Mouse (Mus musculus) midbrain, embryonic 16.5 days (tissue): ENCODE data around the gene Ccn1. TPM values are rescaled to one million over a fixed set of nuclear protein-coding genes. Genes with fewer than 3 reads are reported as not detected.
A peak's percentile ranks its signal among the peaks of the same experiment; 100 is the strongest.

Experiments
- ATAC-seq: fragments of 200-750 bp; cut with Nextera tagmentation; 2 replicates; pipeline ENCODE4 v1.8.0; 2017; ENCODE audit warnings: moderate TSS enrichment
- H3K27ac ChIP-seq: fragments of 300-500 bp; sonication (generic); 2 replicates; pipeline ENCODE4 v1.5.1; 2014; ENCODE audit warnings: mild to moderate bottlenecking, low read length, mixed read lengths
- H3K27me3 ChIP-seq: fragments of 300-500 bp; sonication (generic); 2 replicates; pipeline ENCODE4 v1.6.1; 2014; ENCODE audit warnings: low read depth, low read length, mixed read lengths; ENCODE audit not compliant: control insufficient read depth, insufficient read depth
- H3K36me3 ChIP-seq: fragments of 300-500 bp; sonication (generic); 2 replicates; pipeline ENCODE4 v1.6.1; 2014; ENCODE audit warnings: mild to moderate bottlenecking, low read length, moderate library complexity, mixed read lengths; ENCODE audit not compliant: control insufficient read depth, insufficient read depth
- H3K4me1 ChIP-seq: fragments of 300-500 bp; sonication (generic); 2 replicates; pipeline ENCODE4 v1.6.1; 2014; ENCODE audit warnings: mild to moderate bottlenecking, low read length, mixed read lengths; ENCODE audit not compliant: control insufficient read depth, insufficient read depth
- H3K4me2 ChIP-seq: fragments of 300-500 bp; sonication (generic); 2 replicates; pipeline ENCODE4 v1.6.1; 2014; ENCODE audit warnings: mild to moderate bottlenecking, low read length, mixed read lengths
- H3K4me3 ChIP-seq: fragments of 300-500 bp; sonication (generic); 2 replicates; pipeline ENCODE4 v1.5.1; 2014; ENCODE audit warnings: low read depth, mild to moderate bottlenecking, low read length, moderate library complexity, mixed read lengths
- H3K9ac ChIP-seq: fragments of 300-500 bp; sonication (generic); 2 replicates; pipeline ENCODE4 v1.6.1; 2014; ENCODE audit warnings: low read depth, low read length, mixed read lengths
- H3K9me3 ChIP-seq: fragments of 300-500 bp; sonication (generic); replicated peaks from 2 replicates; pipeline ENCODE4 v1.6.1; 2014; ENCODE audit warnings: mild to moderate bottlenecking, low read length, mixed read lengths; ENCODE audit not compliant: control insufficient read depth, poor library complexity, severe bottlenecking
- WGBS: fragments of 180-500 bp; shearing (Covaris S2); extraction: QIAGEN DNeasy Blood & Tissue Kit; methylation state at CpG from one replicate; pipeline ENCODE4 v1.1.7; 2014; 5-methylcytosine and 5-hydroxymethylcytosine counted together
- polyA plus RNA-seq: library from polyadenylated mRNA; unstranded; fragments of >200 nt; fragmentation: Nextera tagmentation; extraction: Ambion mirVana; gene quantifications from 2 replicates; pipeline ENCODE4 v1.2.1, GENCODE M21; 2015

The Ccn1 gene
- polyA plus RNA-seq, 1 experiment from 2014 or later, result 7.9 TPM

GRCm38 (mm10) chr3:145652322-145653131 lies 2.7 kb upstream of the Ccn1 start:
- Histone ChIP-seq H3K4me3 (peak overlapping the region; percentile 44), H3K27me3 (peaks cover 25% of the 10 kb centered on the region), H3K9ac (peak overlapping the region; percentile 58), H3K27ac (no peak overlapping the region; the same call in 1 of the 2 replicates), H3K9me3 (no peaks in the 10 kb centered on the region), H3K4me2 (peak overlapping the region; percentile 87), H3K36me3 (no peaks in the 10 kb centered on the region), H3K4me1 (peaks cover 44% of the 10 kb centered on the region)
- 0 out of 2 replicates have a peak, but pooled peaks have one; percentile 1 for ATAC-seq
- 7% methylated on average over 20 of the region's 20 CpGs for WGBS

- no peak overlapping the region for H3K9ac ChIP-seq
- no peak overlapping the region for H3K27ac ChIP-seq
- peaks cover 44% of the 10 kb centered on the region for H3K4me1 ChIP-seq
- peaks cover 26% of the 10 kb centered on the region for H3K27me3 ChIP-seq
- no peak for ATAC-seq
- H3K4me3 ChIP-seq, result no peak overlapping the region
- H3K36me3 ChIP-seq, result no peaks in the 10 kb centered on the region
- no peaks in the 10 kb centered on the region for H3K9me3 ChIP-seq
- peak overlapping the region; percentile 26; the same call in 1 of the 2 replicates for H3K4me2 ChIP-seq
- 4% methylated on average over 10 of the region's 10 CpGs for whole genome bisulfite sequencing
Measured at GRCm38 (mm10) chr3:145651978-145652321, 2.2 kb upstream of the Ccn1 start.

- Histone ChIP-seq H3K4me1 (peaks cover 44% of the 10 kb centered on the region), H3K36me3 (no peaks in the 10 kb centered on the region), H3K9me3 (no peaks in the 10 kb centered on the region), H3K27ac (no peak overlapping the region), H3K27me3 (peaks cover 26% of the 10 kb centered on the region), H3K4me2 (peak overlapping the region; percentile 71), H3K9ac (no peak overlapping the region), H3K4me3 (peak overlapping the region; percentile 47; the same call in 1 of the 2 replicates)
- ATAC-seq, result no peak
- WGBS, result 9% methylated on average over 18 of the region's 19 CpGs
Measured at GRCm38 (mm10) chr3:145651029-145651977, 1.5 kb upstream of the Ccn1 start.

- Histone ChIP-seq H3K4me1 (peaks cover 44% of the 10 kb centered on the region), H3K27me3 (peaks cover 26% of the 10 kb centered on the region), H3K9ac (peak overlapping the region; percentile 46), H3K9me3 (no peaks in the 10 kb centered on the region), H3K36me3 (no peaks in the 10 kb centered on the region), H3K27ac (no peak overlapping the region), H3K4me3 (peak overlapping the region; percentile 47), H3K4me2 (peak overlapping the region; percentile 71)
- whole genome bisulfite sequencing, result under 1% methylated on average over 18 of the region's 18 CpGs
- no peak for ATAC-seq
Measured at GRCm38 (mm10) chr3:145650298-145651011, 674 bp upstream of the Ccn1 start.

- Histone ChIP-seq H3K36me3 (no peaks in the 10 kb centered on the region), H3K9me3 (no peaks in the 10 kb centered on the region), H3K4me3 (peak overlapping the region; percentile 47), H3K9ac (peak overlapping the region; percentile 45), H3K27ac (peak overlapping the region; percentile 48; the same call in 1 of the 2 replicates), H3K27me3 (peaks cover 22% of the 10 kb centered on the region), H3K4me2 (peak overlapping the region; percentile 71), H3K4me1 (peaks cover 44% of the 10 kb centered on the region)
- peak; percentile 43; the same call in 1 of the 2 replicates for ATAC-seq
- WGBS, result under 1% methylated on average over 49 of the region's 49 CpGs
Measured at GRCm38 (mm10) chr3:145648991-145649851, 560 bp downstream of the Ccn1 start.

- 16% methylated on average over 26 of the region's 26 CpGs for WGBS
- Histone ChIP-seq H3K9ac (no peak overlapping the region), H3K27me3 (peaks cover 19% of the 10 kb centered on the region), H3K4me2 (peak overlapping the region; percentile 71), H3K36me3 (no peaks in the 10 kb centered on the region), H3K4me1 (peaks cover 41% of the 10 kb centered on the region), H3K9me3 (no peaks in the 10 kb centered on the region), H3K4me3 (peak overlapping the region; percentile 47; the same call in 1 of the 2 replicates), H3K27ac (no peak overlapping the region)
- no peak for ATAC-seq
Measured at GRCm38 (mm10) chr3:145648097-145648931, 1.5 kb downstream of the Ccn1 start.

GRCm38 (mm10) chr3:145647416-145647815 lies 2.4 kb downstream of the Ccn1 start:
- WGBS, result 75% methylated on average over 18 of the region's 18 CpGs
- H3K4me2 ChIP-seq, result no peak overlapping the region
- no peak overlapping the region for H3K27ac ChIP-seq
- no peaks in the 10 kb centered on the region for H3K36me3 ChIP-seq
- H3K9ac ChIP-seq, result no peak overlapping the region
- peaks cover 36% of the 10 kb centered on the region for H3K4me1 ChIP-seq
- H3K9me3 ChIP-seq, result no peaks in the 10 kb centered on the region
- no peak for ATAC-seq
- no peak overlapping the region for H3K4me3 ChIP-seq
- peaks cover 13% of the 10 kb centered on the region for H3K27me3 ChIP-seq
